Mouse (Mus musculus) bone marrow, adult 2 months (tissue): ENCODE results near the gene Hist1h4a.

Source experiments
- CTCF ChIP-seq: fragments of 200-500 bp; IDR thresholded peaks from 2 replicates; pipeline ENCODE4 v1.5.1; 2011; ENCODE audit warnings: low read length, control low read depth; ENCODE audit not compliant: control insufficient read depth, insufficient read depth
- POLR2A ChIP-seq: fragments of 200-500 bp; IDR thresholded peaks from 2 replicates; pipeline ENCODE4 v1.6.1; 2011; ENCODE audit warnings: low read depth, mild to moderate bottlenecking, control low read depth, low read length, borderline replicate concordance; ENCODE audit not compliant: control insufficient read depth

- TF ChIP-seq CTCF (no peak), POLR2A (peak; percentile 94; the same call in 1 of the 2 replicates)
These were observed 3.7 kb downstream of the Hist1h4a start for GRCm38 (mm10) chr13:23757211-23757773.
